Mouse (Mus musculus): Measurements from ENCODE around the gene Olfr1201. TPM values are rescaled to one million over a fixed set of nuclear protein-coding genes. Genes with fewer than 3 reads are reported as not detected.

The Olfr1201 gene
- polyA plus RNA-seq (2015; fragmentation: Nextera tagmentation; extraction: Ambion mirVana) = not detected in 2 replicates

GRCm38 (mm10) chr2:88792736-88793135 is at the start of gene Olfr1201:
Gene Olfr1201 (plus strand): TSS chr2:88793036.
- DNase-seq (ENCODE audit: low spot score) = no peak
- no peaks in the 10 kb centered on the region for H3K4me1 ChIP-seq (ENCODE audit: insufficient read depth, low read depth, low read length)
- H3K27ac ChIP-seq (ENCODE audit: low read length) = no peak within 1 kb of the TSS
- 61% methylated on average over 6 of the region's 6 CpGs for WGBS
- no peak for TF ChIP-seq CTCF (IDR thresholded peaks at IDR 0.05)
- TF ChIP-seq EP300 (IDR thresholded peaks at IDR 0.05) = no peak
- no peak within 1 kb of the TSS for H3K9ac ChIP-seq (replicated peaks; ENCODE audit: low read depth)
- no peaks in the 10 kb centered on the region for H3K27me3 ChIP-seq (replicated peaks; ENCODE audit: insufficient read depth, low read length)
- no peaks in the 10 kb centered on the region for H3K9me3 ChIP-seq (ENCODE audit: low read length)
- H3K4me3 ChIP-seq (ENCODE audit: low read depth, low read length) = no peak within 1 kb of the TSS
- no peak within 1 kb of the TSS for H3K4me2 ChIP-seq (replicated peaks; ENCODE audit: low read depth, low read length)
- ATAC-seq = no peak
- no peaks in the 10 kb centered on the region for H3K36me3 ChIP-seq (ENCODE audit: insufficient read depth, low read length)

GRCm38 (mm10) chr2:88743379-88743778 is 49.5 kb upstream of the Olfr1201 start:
- WGBS = 67% methylated on average over 3 of the region's 3 CpGs
- Histone ChIP-seq H3K27me3 (replicated peaks; ENCODE audit: insufficient read depth, low read length) (no peaks in the 10 kb centered on the region), H3K4me2 (replicated peaks; ENCODE audit: low read depth, low read length) (no peak overlapping the region), H3K4me3 (ENCODE audit: low read depth, low read length) (no peak overlapping the region), H3K9ac (replicated peaks; ENCODE audit: low read depth) (no peak overlapping the region), H3K9me3 (ENCODE audit: low read length) (no peaks in the 10 kb centered on the region), H3K36me3 (ENCODE audit: insufficient read depth, low read length) (no peaks in the 10 kb centered on the region), H3K4me1 (ENCODE audit: insufficient read depth, low read depth, low read length) (no peaks in the 10 kb centered on the region), H3K27ac (ENCODE audit: low read length) (no peak overlapping the region)
- ATAC-seq = no peak
- TF ChIP-seq CTCF (IDR thresholded peaks at IDR 0.05) = no peak
- no peak for TF ChIP-seq EP300 (IDR thresholded peaks at IDR 0.05)
- DNase-seq (ENCODE audit: low spot score) = no peak

GRCm38 (mm10) chr2:88751270-88751669 is 41.6 kb upstream of the Olfr1201 start, which contains the start of gene Olfr1198:
Gene Olfr1198 (minus strand): TSS chr2:88751370.
- Histone ChIP-seq H3K9me3 (ENCODE audit: low read length) (no peaks in the 10 kb centered on the region), H3K36me3 (ENCODE audit: insufficient read depth, low read length) (no peaks in the 10 kb centered on the region)
- DNase-seq (ENCODE audit: low spot score) = no peak

GRCm38 (mm10) chr2:88760369-88760768 is 32.5 kb upstream of the Olfr1201 start, which contains the start of gene Olfr1199:
Gene Olfr1199 (minus strand): TSS chr2:88760469.
- Histone ChIP-seq H3K4me1 (ENCODE audit: insufficient read depth, low read depth, low read length) (no peaks in the 10 kb centered on the region), H3K4me2 (replicated peaks; ENCODE audit: low read depth, low read length) (no peak within 1 kb of the TSS), H3K27me3 (replicated peaks; ENCODE audit: insufficient read depth, low read length) (no peaks in the 10 kb centered on the region), H3K9me3 (ENCODE audit: low read length) (no peaks in the 10 kb centered on the region), H3K27ac (ENCODE audit: low read length) (no peak within 1 kb of the TSS), H3K9ac (replicated peaks; ENCODE audit: low read depth) (no peak within 1 kb of the TSS), H3K4me3 (ENCODE audit: low read depth, low read length) (no peak within 1 kb of the TSS), H3K36me3 (ENCODE audit: insufficient read depth, low read length) (no peaks in the 10 kb centered on the region)
- 85% methylated on average over 2 of the region's 2 CpGs for WGBS
- no peak for TF ChIP-seq EP300 (IDR thresholded peaks at IDR 0.05)
- no peak for TF ChIP-seq CTCF (IDR thresholded peaks at IDR 0.05)
- ATAC-seq (no peak), DNase-seq (ENCODE audit: low spot score) (no peak)

More at GRCm38 (mm10) chr2:88751270-88751669, 41.6 kb upstream of the Olfr1201 start, which contains the start of gene Olfr1198:
- no peaks in the 10 kb centered on the region for H3K27me3 ChIP-seq (replicated peaks; ENCODE audit: insufficient read depth, low read length)
- no peaks in the 10 kb centered on the region for H3K4me1 ChIP-seq (ENCODE audit: insufficient read depth, low read depth, low read length)
- no peak within 1 kb of the TSS for H3K27ac ChIP-seq (ENCODE audit: low read length)
- no peak for TF ChIP-seq EP300 (IDR thresholded peaks at IDR 0.05)
- no peak within 1 kb of the TSS for H3K9ac ChIP-seq (replicated peaks; ENCODE audit: low read depth)
- H3K4me2 ChIP-seq (replicated peaks; ENCODE audit: low read depth, low read length) = no peak within 1 kb of the TSS
- WGBS = 84% methylated on average over 2 of the region's 2 CpGs
- H3K4me3 ChIP-seq (ENCODE audit: low read depth, low read length) = no peak within 1 kb of the TSS
- ATAC-seq = no peak

- TF ChIP-seq EP300 (IDR thresholded peaks at IDR 0.05) = no peak
- TF ChIP-seq CTCF (IDR thresholded peaks at IDR 0.05) = no peak
- Histone ChIP-seq H3K9ac (replicated peaks; ENCODE audit: low read depth) (no peak within 1 kb of the TSS), H3K36me3 (ENCODE audit: insufficient read depth, low read length) (no peaks in the 10 kb centered on the region), H3K4me1 (ENCODE audit: insufficient read depth, low read depth, low read length) (no peaks in the 10 kb centered on the region), H3K4me2 (replicated peaks; ENCODE audit: low read depth, low read length) (no peak within 1 kb of the TSS), H3K9me3 (ENCODE audit: low read length) (no peaks in the 10 kb centered on the region), H3K27me3 (replicated peaks; ENCODE audit: insufficient read depth, low read length) (no peaks in the 10 kb centered on the region), H3K4me3 (ENCODE audit: low read depth, low read length) (no peak within 1 kb of the TSS), H3K27ac (ENCODE audit: low read length) (no peak within 1 kb of the TSS)
- ATAC-seq = no peak
- DNase-seq (ENCODE audit: low spot score) = no peak
- 70% methylated on average over 2 of the region's 2 CpGs for WGBS
Measured at GRCm38 (mm10) chr2:88770388-88770787, 22.4 kb upstream of the Olfr1201 start, which contains the start of gene Olfr1200. Gene Olfr1200 (minus strand): TSS chr2:88770488.

GRCm38 (mm10) chr2:88814196-88814595 is 21.4 kb downstream of the Olfr1201 start, which contains the start of gene Olfr1202:
Gene Olfr1202 (plus strand): TSS chr2:88814496.
- Histone ChIP-seq H3K27ac (ENCODE audit: low read length) (no peak within 1 kb of the TSS), H3K36me3 (ENCODE audit: insufficient read depth, low read length) (no peaks in the 10 kb centered on the region), H3K4me2 (replicated peaks; ENCODE audit: low read depth, low read length) (no peak within 1 kb of the TSS), H3K4me1 (ENCODE audit: insufficient read depth, low read depth, low read length) (no peaks in the 10 kb centered on the region), H3K9me3 (ENCODE audit: low read length) (no peaks in the 10 kb centered on the region), H3K9ac (replicated peaks; ENCODE audit: low read depth) (no peak within 1 kb of the TSS), H3K4me3 (ENCODE audit: low read depth, low read length) (no peak within 1 kb of the TSS), H3K27me3 (replicated peaks; ENCODE audit: insufficient read depth, low read length) (no peaks in the 10 kb centered on the region)
- DNase-seq (ENCODE audit: low spot score) (no peak), ATAC-seq (no peak)
- TF ChIP-seq CTCF (IDR thresholded peaks at IDR 0.05) (no peak), EP300 (IDR thresholded peaks at IDR 0.05) (no peak)
- 76% methylated on average over 1 of the region's 1 CpGs for WGBS

- H3K9me3 ChIP-seq (ENCODE audit: low read length) = no peaks in the 10 kb centered on the region
- no peak for ATAC-seq
- 79% methylated on average over 2 of the region's 2 CpGs for WGBS
- no peaks in the 10 kb centered on the region for H3K27me3 ChIP-seq (replicated peaks; ENCODE audit: insufficient read depth, low read length)
- H3K4me3 ChIP-seq (ENCODE audit: low read depth, low read length) = no peak within 1 kb of the TSS
- H3K27ac ChIP-seq (ENCODE audit: low read length) = no peak within 1 kb of the TSS
- TF ChIP-seq EP300 (IDR thresholded peaks at IDR 0.05) (no peak), CTCF (IDR thresholded peaks at IDR 0.05) (no peak)
- H3K4me2 ChIP-seq (replicated peaks; ENCODE audit: low read depth, low read length) = no peak within 1 kb of the TSS
- no peak within 1 kb of the TSS for H3K9ac ChIP-seq (replicated peaks; ENCODE audit: low read depth)
- H3K36me3 ChIP-seq (ENCODE audit: insufficient read depth, low read length) = no peaks in the 10 kb centered on the region
- DNase-seq (ENCODE audit: low spot score) = no peak
- no peaks in the 10 kb centered on the region for H3K4me1 ChIP-seq (ENCODE audit: insufficient read depth, low read depth, low read length)
Measured at GRCm38 (mm10) chr2:88829437-88829836, 36.6 kb downstream of the Olfr1201 start, which contains the start of gene Olfr1205. Gene Olfr1205 (plus strand): TSS chr2:88829737.
